Comparison of ENCODE assay signal across 19 mouse cellular contexts in genomic region chr16:5836744-5837143, GRCm38 (mm10). TPM values are rescaled to one million over a fixed set of nuclear protein-coding genes. Genes with fewer than 3 reads are reported as not detected.
"Had no signal": no experiment of that assay in that cellular context is flagged by ENCODE, and none has a peak within 500 bp of the region (broad histone marks: within the 10 kb centered on the region; RNA-seq: fewer than 3 reads in every experiment).

No protein-coding gene starts in this region.

- H3K4me1 ChIP-seq: midbrain, embryonic 10.5 days; midbrain, embryonic 13.5 days; midbrain, embryonic 15.5 days; neural tube, embryonic 13.5 days; neural tube, embryonic 15.5 days had no signal

- H3K4me3 ChIP-seq: midbrain, embryonic 10.5 days; midbrain, embryonic 13.5 days; midbrain, embryonic 15.5 days; myocyte; neural tube, embryonic 13.5 days; neural tube, embryonic 15.5 days had no signal

- H3K27me3 ChIP-seq: midbrain, embryonic 13.5 days; midbrain, embryonic 15.5 days; neural tube, embryonic 13.5 days; neural tube, embryonic 15.5 days had no signal

- H3K27ac ChIP-seq: midbrain, embryonic 10.5 days; midbrain, embryonic 13.5 days; midbrain, embryonic 15.5 days; neural tube, embryonic 13.5 days; neural tube, embryonic 15.5 days had no signal

- H3K9ac ChIP-seq: lung, embryonic 14.5 days; midbrain, embryonic 13.5 days; midbrain, embryonic 15.5 days; neural tube, embryonic 13.5 days; neural tube, embryonic 15.5 days had no signal

- DNase-seq: lung, adult 18-20 months; lung, embryonic 14.5 days; lung, postnatal 10 days; lung, postnatal 4 days; right cerebral cortex, adult 18-20 months; right cerebral cortex, postnatal 25 days; right cerebral cortex, postnatal 4 days; spleen, adult 18-20 months; thymus, adult 18-20 months; thymus, postnatal 14 days; thymus, postnatal 36 days had no signal

- H3K9me3 ChIP-seq: midbrain, embryonic 10.5 days; midbrain, embryonic 13.5 days; midbrain, embryonic 15.5 days; neural tube, embryonic 13.5 days; neural tube, embryonic 15.5 days had no signal

- ATAC-seq: midbrain, embryonic 13.5 days; midbrain, embryonic 15.5 days had no signal

- H3K36me3 ChIP-seq: midbrain, embryonic 10.5 days; midbrain, embryonic 13.5 days; midbrain, embryonic 15.5 days; neural tube, embryonic 13.5 days; neural tube, embryonic 15.5 days had no signal

- H3K4me2 ChIP-seq: lung, embryonic 14.5 days; midbrain, embryonic 13.5 days; midbrain, embryonic 15.5 days; neural tube, embryonic 13.5 days; neural tube, embryonic 15.5 days had no signal

RNA-seq across cellular contexts. Expression of gene Rbfox1, which starts 48.4 kb away (rescaled TPM):
- total RNA-seq: megakaryocyte, adult 5-6 weeks; megakaryocyte-erythroid progenitor cell, adult 5-6 weeks had no signal
